Mouse (Mus musculus) stomach, postnatal 0 days (tissue): ENCODE measurements around the gene Bach1.

ENCODE experiments used
- CTCF ChIP-seq: IDR thresholded peaks from 2 replicates; pipeline ENCODE4 v1.5.1; 2016; ENCODE audit warnings: antibody characterized with exemption, low read depth, mild to moderate bottlenecking, moderate library complexity
- EP300 ChIP-seq: optimal IDR thresholded peaks from 2 replicates; pipeline ENCODE3; 2016; ENCODE audit warnings: antibody characterized with exemption

DNA sequence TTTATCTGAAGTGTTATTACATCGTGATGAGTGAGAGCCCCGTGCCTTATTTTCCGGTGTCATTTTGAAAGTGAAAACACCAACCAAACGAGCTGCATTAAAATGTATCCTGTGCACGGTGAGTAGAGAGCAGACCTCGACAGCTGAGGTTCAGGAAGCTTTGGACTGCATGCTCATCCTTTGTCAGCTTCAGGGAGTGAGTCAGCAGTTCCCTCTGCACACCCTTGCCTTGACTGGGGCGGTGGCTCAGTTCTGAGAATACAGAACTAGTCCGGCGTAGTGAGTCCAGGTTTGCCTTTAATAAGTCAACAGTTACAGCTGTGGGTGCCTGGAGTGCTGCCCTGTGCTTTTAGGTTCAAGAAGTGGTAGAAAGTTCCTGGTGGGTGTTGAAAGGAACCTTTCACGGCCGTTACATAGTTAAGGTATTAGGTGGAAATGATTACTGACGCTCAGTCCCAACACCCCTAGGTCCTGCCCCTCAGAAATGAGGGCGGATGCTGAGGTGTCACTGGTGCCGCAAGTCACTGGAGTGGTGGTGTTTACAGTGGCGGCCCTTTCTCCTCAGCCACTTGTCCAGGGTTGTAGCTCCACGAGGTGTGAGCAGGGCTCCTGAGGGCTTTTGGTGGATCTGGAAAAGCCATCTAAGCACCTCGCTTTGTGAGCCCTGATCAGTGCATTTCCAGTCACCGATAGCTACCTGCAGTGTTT lies 14.4 kb downstream of the Bach1 start:
- no peak for TF ChIP-seq CTCF
- no peak for TF ChIP-seq EP300
